Mouse (Mus musculus): Measurements from ENCODE around the gene Eif5a. TPM values are rescaled to one million over a fixed set of nuclear protein-coding genes. Genes with fewer than 3 reads are reported as not detected.

Eif5a gene
- polyA plus RNA-seq, 1 experiment: 1,243 TPM

- H3K4me2 ChIP-seq (ENCODE audit: low read depth): peak overlapping the region; percentile 31
- no peak overlapping the region for H3ac ChIP-seq (ENCODE audit: control insufficient read depth, insufficient read length)
- TF ChIP-seq TCF3 (IDR thresholded peaks at IDR 0.05; ENCODE audit: insufficient read length, low read depth) (no peak), E2F4 (IDR thresholded peaks at IDR 0.05; ENCODE audit: insufficient read depth) (no peak), MAX (IDR thresholded peaks at IDR 0.05; ENCODE audit: low read depth) (no peak), CEBPB (IDR thresholded peaks at IDR 0.05; ENCODE audit: insufficient read depth, poor library complexity, severe bottlenecking) (no peak), MYOD1 (IDR thresholded peaks at IDR 0.05; ENCODE audit: control insufficient read depth in 1 of 3, insufficient read length in 2 of 3, low read depth in 2 of 3) (no peak), MYOG (IDR thresholded peaks at IDR 0.05; ENCODE audit: control insufficient read depth in 1 of 3, insufficient read depth in 1 of 3, insufficient read length in 2 of 3, low read depth in 2 of 3) (no peak), USF1 (IDR thresholded peaks at IDR 0.05; ENCODE audit: low read depth) (no peak), REST (IDR thresholded peaks at IDR 0.05; ENCODE audit: insufficient read depth, insufficient read length) (no peak), POLR2AphosphoS2 (IDR thresholded peaks at IDR 0.05; ENCODE audit: insufficient read length, low read depth) (no peak), SRF (IDR thresholded peaks at IDR 0.05; ENCODE audit: control insufficient read depth, insufficient read length, low read depth) (no peak), TCF12 (IDR thresholded peaks at IDR 0.05; ENCODE audit: insufficient read depth, poor library complexity, severe bottlenecking) (no peak), POLR2A (IDR thresholded peaks at IDR 0.05; ENCODE audit: insufficient read length, low read depth) (no peak)
- no peak overlapping the region for H3K4me3 ChIP-seq
- H3K79me2 ChIP-seq (ENCODE audit: control insufficient read depth, insufficient read depth): peaks cover 18% of the 10 kb centered on the region
- no peaks in the 10 kb centered on the region for H3K36me3 ChIP-seq (ENCODE audit: control insufficient read depth, insufficient read depth)
- no peaks in the 10 kb centered on the region for H3K27me3 ChIP-seq (ENCODE audit: control insufficient read depth, insufficient read depth, insufficient read length)
These were observed 38.1 kb downstream of the Eif5a start for GRCm38 (mm10) chr11:69883527-69884151.

DNA sequence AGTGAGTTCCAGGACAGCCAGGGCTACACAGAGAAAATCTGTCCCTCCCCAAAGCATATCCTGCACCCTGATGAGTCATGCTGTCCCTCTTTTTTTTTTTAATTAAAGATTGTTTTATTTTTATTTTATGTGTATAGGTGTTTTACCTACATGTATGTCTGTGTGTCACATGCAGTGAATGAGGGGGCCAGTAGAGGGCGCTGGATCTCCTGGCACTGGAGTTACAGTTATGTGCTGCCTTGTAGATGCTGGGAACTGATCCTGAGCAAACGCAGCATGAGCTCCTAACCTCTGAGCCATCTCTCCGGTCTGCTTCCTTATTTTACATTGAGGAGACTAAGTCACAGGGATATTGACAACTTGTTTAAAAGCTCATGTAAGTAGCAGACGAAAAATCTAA is 38.7 kb downstream of the Eif5a start:
- TF ChIP-seq MAX (IDR thresholded peaks at IDR 0.05; ENCODE audit: low read depth) (no peak), REST (IDR thresholded peaks at IDR 0.05; ENCODE audit: insufficient read depth, insufficient read length) (no peak), SRF (IDR thresholded peaks at IDR 0.05; ENCODE audit: control insufficient read depth, insufficient read length, low read depth) (no peak), POLR2A (IDR thresholded peaks at IDR 0.05; ENCODE audit: insufficient read length, low read depth) (no peak), MYOD1 (IDR thresholded peaks at IDR 0.05; ENCODE audit: control insufficient read depth in 1 of 3, insufficient read length in 2 of 3, low read depth in 2 of 3) (no peak), E2F4 (IDR thresholded peaks at IDR 0.05; ENCODE audit: insufficient read depth) (no peak), POLR2AphosphoS2 (IDR thresholded peaks at IDR 0.05; ENCODE audit: insufficient read length, low read depth) (no peak), USF1 (IDR thresholded peaks at IDR 0.05; ENCODE audit: low read depth) (no peak), TCF12 (IDR thresholded peaks at IDR 0.05; ENCODE audit: insufficient read depth, poor library complexity, severe bottlenecking) (no peak), CEBPB (IDR thresholded peaks at IDR 0.05; ENCODE audit: insufficient read depth, poor library complexity, severe bottlenecking) (no peak), TCF3 (IDR thresholded peaks at IDR 0.05; ENCODE audit: insufficient read length, low read depth) (no peak), MYOG (IDR thresholded peaks at IDR 0.05; ENCODE audit: control insufficient read depth in 1 of 3, insufficient read depth in 1 of 3, insufficient read length in 2 of 3, low read depth in 2 of 3) (no peak)
- no peak overlapping the region for H3K4me3 ChIP-seq

GRCm38 (mm10) chr11:69881787-69882670 is 39.7 kb downstream of the Eif5a start:
- no peak for TF ChIP-seq TCF3 (IDR thresholded peaks at IDR 0.05; ENCODE audit: insufficient read length, low read depth)
- TF ChIP-seq MYOG (IDR thresholded peaks at IDR 0.05; ENCODE audit: control insufficient read depth in 1 of 3, insufficient read depth in 1 of 3, insufficient read length in 2 of 3, low read depth in 2 of 3): no peak
- no peak for TF ChIP-seq TCF12 (IDR thresholded peaks at IDR 0.05; ENCODE audit: insufficient read depth, poor library complexity, severe bottlenecking)
- no peak for TF ChIP-seq MYOD1 (IDR thresholded peaks at IDR 0.05; ENCODE audit: control insufficient read depth in 1 of 3, insufficient read length in 2 of 3, low read depth in 2 of 3)
- no peak for TF ChIP-seq SRF (IDR thresholded peaks at IDR 0.05; ENCODE audit: control insufficient read depth, insufficient read length, low read depth)
- no peak for TF ChIP-seq POLR2AphosphoS2 (IDR thresholded peaks at IDR 0.05; ENCODE audit: insufficient read length, low read depth)
- TF ChIP-seq MAX (IDR thresholded peaks at IDR 0.05; ENCODE audit: low read depth): no peak
- TF ChIP-seq POLR2A (IDR thresholded peaks at IDR 0.05; ENCODE audit: insufficient read length, low read depth): no peak
- no peak for TF ChIP-seq CEBPB (IDR thresholded peaks at IDR 0.05; ENCODE audit: insufficient read depth, poor library complexity, severe bottlenecking)
- no peak for TF ChIP-seq E2F4 (IDR thresholded peaks at IDR 0.05; ENCODE audit: insufficient read depth)
- no peak for TF ChIP-seq REST (IDR thresholded peaks at IDR 0.05; ENCODE audit: insufficient read depth, insufficient read length)
- Histone ChIP-seq H3K4me3 (peak overlapping the region; percentile 94), H3K27me3 (ENCODE audit: control insufficient read depth, insufficient read depth, insufficient read length) (no peaks in the 10 kb centered on the region), H3ac (ENCODE audit: control insufficient read depth, insufficient read length) (no peak overlapping the region), H3K79me2 (ENCODE audit: control insufficient read depth, insufficient read depth) (peaks cover 28% of the 10 kb centered on the region), H3K4me2 (ENCODE audit: low read depth) (peak overlapping the region; percentile 93), H3K36me3 (ENCODE audit: control insufficient read depth, insufficient read depth) (no peaks in the 10 kb centered on the region)

More for the DNA sequence above, 38.7 kb downstream of the Eif5a start:
- Histone ChIP-seq H3K36me3 (ENCODE audit: control insufficient read depth, insufficient read depth) (no peaks in the 10 kb centered on the region), H3K27me3 (ENCODE audit: control insufficient read depth, insufficient read depth, insufficient read length) (no peaks in the 10 kb centered on the region), H3K4me2 (ENCODE audit: low read depth) (peak overlapping the region; percentile 26), H3K79me2 (ENCODE audit: control insufficient read depth, insufficient read depth) (peaks cover 24% of the 10 kb centered on the region), H3ac (ENCODE audit: control insufficient read depth, insufficient read length) (no peak overlapping the region)

DNA sequence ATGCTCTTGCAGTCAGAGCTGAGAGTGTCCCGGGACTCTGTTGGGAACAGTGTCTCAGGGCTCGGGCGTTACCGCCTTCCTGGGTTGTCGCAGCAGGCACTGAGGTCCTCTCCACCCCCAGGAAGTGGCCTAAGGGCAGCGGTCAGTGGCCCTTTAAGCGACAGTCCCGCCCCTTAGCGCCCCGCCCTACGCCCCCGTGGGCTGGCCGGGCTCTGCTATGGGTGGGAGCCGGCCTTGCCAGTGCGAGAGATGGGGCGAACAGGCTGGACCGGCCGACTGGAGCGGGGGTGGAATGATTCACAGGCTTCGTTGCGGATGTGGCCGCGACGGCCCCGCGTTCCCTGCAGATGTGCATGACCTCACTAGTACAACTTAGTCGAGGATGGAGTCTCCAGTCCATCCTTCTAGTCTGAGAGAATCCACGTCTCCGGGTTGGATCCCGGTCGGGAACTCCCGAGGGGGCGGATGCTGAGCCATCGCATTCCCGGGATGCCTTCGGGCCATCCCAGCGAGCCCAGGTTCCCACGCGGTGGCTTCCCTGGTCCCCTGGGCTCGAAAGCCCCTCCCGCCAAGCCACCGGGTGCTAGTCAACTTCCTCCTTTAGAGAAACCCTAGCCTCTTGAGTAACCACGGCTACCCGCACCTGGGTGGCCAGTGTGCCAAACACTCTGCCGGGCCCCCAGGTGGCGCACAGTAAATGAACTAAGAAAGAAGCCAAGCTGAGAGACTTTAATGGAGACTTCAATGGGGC is 40.7 kb downstream of the Eif5a start, which contains the start of gene Kctd11:
Gene Kctd11, minus strand, starts transcription at position 554 of the 751 bp plus-strand sequence.
- Histone ChIP-seq H3ac (ENCODE audit: control insufficient read depth, insufficient read length) (peak within 1 kb of the TSS; percentile 66), H3K4me3 (peak within 1 kb of the TSS; percentile 94), H3K27me3 (ENCODE audit: control insufficient read depth, insufficient read depth, insufficient read length) (no peaks in the 10 kb centered on the region)

More for the DNA sequence above, 40.7 kb downstream of the Eif5a start, which contains the start of gene Kctd11:
- Histone ChIP-seq H3K79me2 (ENCODE audit: control insufficient read depth, insufficient read depth) (peaks cover 28% of the 10 kb centered on the region), H3K4me2 (ENCODE audit: low read depth) (peak within 1 kb of the TSS; percentile 93), H3K36me3 (ENCODE audit: control insufficient read depth, insufficient read depth) (no peaks in the 10 kb centered on the region)
- no peak for TF ChIP-seq MAX (IDR thresholded peaks at IDR 0.05; ENCODE audit: low read depth)
- no peak for TF ChIP-seq REST (IDR thresholded peaks at IDR 0.05; ENCODE audit: insufficient read depth, insufficient read length)
- TF ChIP-seq USF1 (IDR thresholded peaks at IDR 0.05; ENCODE audit: low read depth): no peak
- no peak for TF ChIP-seq SRF (IDR thresholded peaks at IDR 0.05; ENCODE audit: control insufficient read depth, insufficient read length, low read depth)
- no peak for TF ChIP-seq TCF3 (IDR thresholded peaks at IDR 0.05; ENCODE audit: insufficient read length, low read depth)
- TF ChIP-seq MYOD1 (IDR thresholded peaks at IDR 0.05; ENCODE audit: control insufficient read depth in 1 of 3, insufficient read length in 2 of 3, low read depth in 2 of 3): peak in 1 of 3 experiments; percentile 31
- TF ChIP-seq E2F4 (IDR thresholded peaks at IDR 0.05; ENCODE audit: insufficient read depth): no peak
- TF ChIP-seq POLR2A (IDR thresholded peaks at IDR 0.05; ENCODE audit: insufficient read length, low read depth): peak; percentile 95
- TF ChIP-seq TCF12 (IDR thresholded peaks at IDR 0.05; ENCODE audit: insufficient read depth, poor library complexity, severe bottlenecking): no peak
- peak; percentile 94 for TF ChIP-seq POLR2AphosphoS2 (IDR thresholded peaks at IDR 0.05; ENCODE audit: insufficient read length, low read depth)
- peak in 1 of 3 experiments; percentile 19 for TF ChIP-seq MYOG (IDR thresholded peaks at IDR 0.05; ENCODE audit: control insufficient read depth in 1 of 3, insufficient read depth in 1 of 3, insufficient read length in 2 of 3, low read depth in 2 of 3)
- no peak for TF ChIP-seq CEBPB (IDR thresholded peaks at IDR 0.05; ENCODE audit: insufficient read depth, poor library complexity, severe bottlenecking)

All from myocyte (in vitro differentiated cells).